Mouse (Mus musculus) heart, adult 9 months (tissue): Measurements from ENCODE around the gene Ripk1.

Experiments
- DNase-seq, 2 experiments: peaks; one replicate each; pipeline ENCODE4 v3.0.0; 2022; ENCODE audit warnings: low spot score in 2 of 2

Gene Ripk1

GRCm38 (mm10) chr13:34077492-34078271, 75.5 kb downstream of the Ripk1 start, which contains the start of gene Tubb2a:
TSS of gene Tubb2a (minus strand) at chr13:34078007.
- DNase-seq = peak; percentile 95

- DNase-seq = no peak
Observed at GRCm38 (mm10) chr13:34078500-34079280, 76.5 kb downstream of the Ripk1 start.

- no peak for DNase-seq
Observed at GRCm38 (mm10) chr13:34079801-34080200, 77.6 kb downstream of the Ripk1 start.

- no peak for DNase-seq
Observed at GRCm38 (mm10) chr13:34081926-34082325, 79.8 kb downstream of the Ripk1 start.

GRCm38 (mm10) chr13:34084026-34084750, 82.0 kb downstream of the Ripk1 start:
- DNase-seq = peak; percentile 85
